Mouse (Mus musculus) myocyte (in vitro differentiated cells): ENCODE measurements at regions not wholly inside any gene's neighbourhood (a gene's known extent, or its start where the extent isn't known, plus 50 kb on each side); places are given as distances from the start of the nearest gene placed in this dataset.

Source experiments
- H3K27me3 ChIP-seq: one replicate; pipeline ENCODE4 v1.6.1; 2011; ENCODE audit not compliant: control insufficient read depth, insufficient read depth, insufficient read length
- H3K36me3 ChIP-seq: one replicate; pipeline ENCODE4 v1.6.1; 2011; ENCODE audit not compliant: control insufficient read depth, insufficient read depth
- H3K4me2 ChIP-seq: one replicate; pipeline ENCODE4 v1.6.1; 2011; ENCODE audit warnings: low read depth, control low read depth
- H3K4me3 ChIP-seq: one replicate; pipeline ENCODE4 v1.5.1; 2011; ENCODE audit warnings: mild to moderate bottlenecking, control low read depth, moderate library complexity
- H3K79me2 ChIP-seq: one replicate; pipeline ENCODE4 v1.6.1; 2011; ENCODE audit not compliant: control insufficient read depth, insufficient read depth
- H3ac ChIP-seq: one replicate; pipeline ENCODE4 v1.6.1; 2011; ENCODE audit not compliant: control insufficient read depth, insufficient read length
- CEBPB ChIP-seq: IDR thresholded peaks from 2 replicates; pipeline ENCODE4 v1.6.1; 2011; ENCODE audit warnings: mild to moderate bottlenecking, moderate library complexity; ENCODE audit not compliant: poor library complexity, insufficient read depth, severe bottlenecking
- E2F4 ChIP-seq: IDR thresholded peaks from one replicate; pipeline ENCODE4 v1.6.1; 2011; ENCODE audit warnings: mild to moderate bottlenecking, control low read depth, moderate library complexity; ENCODE audit not compliant: insufficient read depth
- MAX ChIP-seq: IDR thresholded peaks from one replicate; pipeline ENCODE4 v1.6.1; 2011; ENCODE audit warnings: low read depth, mild to moderate bottlenecking, control low read depth
- MYOD1 ChIP-seq, 3 experiments: IDR thresholded peaks; one replicate each; pipeline ENCODE4 v1.6.1; 2011; ENCODE audit warnings: control low read depth in 2 of 3, low read depth in 2 of 3, mild to moderate bottlenecking in 2 of 3, moderate library complexity in 1 of 3; ENCODE audit not compliant: insufficient read length in 2 of 3, control insufficient read depth in 1 of 3
- MYOG ChIP-seq, 3 experiments: IDR thresholded peaks; one replicate each; pipeline ENCODE4 v1.6.1; 2011; ENCODE audit warnings: control low read depth in 2 of 3, low read depth in 2 of 3, mild to moderate bottlenecking in 2 of 3; ENCODE audit not compliant: insufficient read length in 2 of 3, control insufficient read depth in 1 of 3, insufficient read depth in 1 of 3
- POLR2A ChIP-seq: IDR thresholded peaks from one replicate; pipeline ENCODE4 v1.6.1; 2011; ENCODE audit warnings: low read depth, mild to moderate bottlenecking, control low read depth, moderate library complexity; ENCODE audit not compliant: insufficient read length
- POLR2AphosphoS2 ChIP-seq: IDR thresholded peaks from one replicate; pipeline ENCODE4 v1.6.1; 2011; ENCODE audit warnings: low read depth, control low read depth; ENCODE audit not compliant: insufficient read length
- REST ChIP-seq: IDR thresholded peaks from one replicate; pipeline ENCODE4 v1.6.1; 2011; ENCODE audit warnings: mild to moderate bottlenecking, control low read depth, moderate library complexity; ENCODE audit not compliant: insufficient read depth, insufficient read length
- SRF ChIP-seq: IDR thresholded peaks from one replicate; pipeline ENCODE4 v1.6.1; 2011; ENCODE audit warnings: low read depth; ENCODE audit not compliant: control insufficient read depth, insufficient read length
- TCF12 ChIP-seq: IDR thresholded peaks from one replicate; pipeline ENCODE4 v1.6.1; 2011; ENCODE audit warnings: mild to moderate bottlenecking, control low read depth; ENCODE audit not compliant: poor library complexity, insufficient read depth, severe bottlenecking
- TCF3 ChIP-seq: IDR thresholded peaks from one replicate; pipeline ENCODE4 v1.6.1; 2011; ENCODE audit warnings: low read depth, control low read depth; ENCODE audit not compliant: insufficient read length
- USF1 ChIP-seq: IDR thresholded peaks from one replicate; pipeline ENCODE4 v1.6.1; 2011; ENCODE audit warnings: low read depth, mild to moderate bottlenecking, control low read depth, moderate library complexity

- no peak for TF ChIP-seq E2F4
- no peak for TF ChIP-seq TCF3
- TF ChIP-seq MAX: no peak
- no peak for TF ChIP-seq MYOD1 (IDR thresholded peaks at IDR 0.05; ENCODE audit: control insufficient read depth in 1 of 3, insufficient read length in 2 of 3, low read depth in 2 of 3)
- no peak for TF ChIP-seq REST
- no peak for TF ChIP-seq MYOG (IDR thresholded peaks at IDR 0.05; ENCODE audit: control insufficient read depth in 1 of 3, insufficient read depth in 1 of 3, insufficient read length in 2 of 3, low read depth in 2 of 3)
- TF ChIP-seq SRF: no peak
- TF ChIP-seq CEBPB: no peak
- TF ChIP-seq USF1: no peak
- no peak for TF ChIP-seq POLR2A
- no peak for TF ChIP-seq TCF12
- TF ChIP-seq POLR2AphosphoS2: no peak
- H3K4me3 ChIP-seq: no peak overlapping the region
Observed at GRCm38 (mm10) chr1:67477966-67478365, 355.1 kb downstream of the Cps1 start.

GRCm38 (mm10) chr1:67481974-67482373 is 359.1 kb downstream of the Cps1 start:
- H3K4me3 ChIP-seq: no peak overlapping the region
- H3ac ChIP-seq: no peak overlapping the region
- no peak for TF ChIP-seq POLR2AphosphoS2
- no peak for TF ChIP-seq MYOD1 (IDR thresholded peaks at IDR 0.05; ENCODE audit: control insufficient read depth in 1 of 3, insufficient read length in 2 of 3, low read depth in 2 of 3)
- no peak for TF ChIP-seq MYOG (IDR thresholded peaks at IDR 0.05; ENCODE audit: control insufficient read depth in 1 of 3, insufficient read depth in 1 of 3, insufficient read length in 2 of 3, low read depth in 2 of 3)
- TF ChIP-seq SRF: no peak
- TF ChIP-seq USF1: no peak
- TF ChIP-seq REST: no peak
- H3K4me2 ChIP-seq: no peak overlapping the region
- H3K79me2 ChIP-seq: no peaks in the 10 kb centered on the region
- H3K36me3 ChIP-seq: no peaks in the 10 kb centered on the region
- no peaks in the 10 kb centered on the region for H3K27me3 ChIP-seq

More at GRCm38 (mm10) chr1:67477966-67478365, 355.1 kb downstream of the Cps1 start:
- H3K36me3 ChIP-seq: no peaks in the 10 kb centered on the region
- no peaks in the 10 kb centered on the region for H3K27me3 ChIP-seq
- no peak overlapping the region for H3K4me2 ChIP-seq
- H3ac ChIP-seq: no peak overlapping the region
- no peaks in the 10 kb centered on the region for H3K79me2 ChIP-seq

GRCm38 (mm10) chr1:67504140-67504539 is 381.3 kb downstream of the Cps1 start:
- H3K79me2 ChIP-seq: no peaks in the 10 kb centered on the region
- H3K4me2 ChIP-seq: no peak overlapping the region
- TF ChIP-seq MAX: no peak
- no peak for TF ChIP-seq POLR2AphosphoS2
- no peak for TF ChIP-seq TCF3
- TF ChIP-seq SRF: no peak

GRCm38 (mm10) chr1:67505746-67506145 is 382.9 kb downstream of the Cps1 start:
- TF ChIP-seq USF1: no peak
- no peak for TF ChIP-seq POLR2A
- no peak for TF ChIP-seq MYOG (IDR thresholded peaks at IDR 0.05; ENCODE audit: control insufficient read depth in 1 of 3, insufficient read depth in 1 of 3, insufficient read length in 2 of 3, low read depth in 2 of 3)
- no peak for TF ChIP-seq SRF
- TF ChIP-seq CEBPB: no peak
- no peak for TF ChIP-seq TCF12
- TF ChIP-seq MYOD1 (IDR thresholded peaks at IDR 0.05; ENCODE audit: control insufficient read depth in 1 of 3, insufficient read length in 2 of 3, low read depth in 2 of 3): no peak
- TF ChIP-seq TCF3: no peak
- TF ChIP-seq E2F4: no peak
- TF ChIP-seq POLR2AphosphoS2: no peak
- no peak for TF ChIP-seq REST
- no peak for TF ChIP-seq MAX
- H3K27me3 ChIP-seq: no peaks in the 10 kb centered on the region
- H3ac ChIP-seq: no peak overlapping the region
- H3K4me3 ChIP-seq: no peak overlapping the region
- no peaks in the 10 kb centered on the region for H3K79me2 ChIP-seq
- no peaks in the 10 kb centered on the region for H3K36me3 ChIP-seq
- no peak overlapping the region for H3K4me2 ChIP-seq

More at GRCm38 (mm10) chr1:67504140-67504539, 381.3 kb downstream of the Cps1 start:
- Histone ChIP-seq H3ac (no peak overlapping the region), H3K4me3 (no peak overlapping the region), H3K27me3 (no peaks in the 10 kb centered on the region), H3K36me3 (no peaks in the 10 kb centered on the region)

GRCm38 (mm10) chr1:67518295-67518694 is 395.5 kb downstream of the Cps1 start:
- TF ChIP-seq CEBPB (no peak), SRF (no peak), TCF3 (no peak), E2F4 (no peak), MYOG (IDR thresholded peaks at IDR 0.05; ENCODE audit: control insufficient read depth in 1 of 3, insufficient read depth in 1 of 3, insufficient read length in 2 of 3, low read depth in 2 of 3) (no peak), USF1 (no peak), MYOD1 (IDR thresholded peaks at IDR 0.05; ENCODE audit: control insufficient read depth in 1 of 3, insufficient read length in 2 of 3, low read depth in 2 of 3) (no peak), MAX (no peak)
- Histone ChIP-seq H3K4me3 (no peak overlapping the region), H3K27me3 (no peaks in the 10 kb centered on the region), H3K36me3 (no peaks in the 10 kb centered on the region), H3K79me2 (no peaks in the 10 kb centered on the region), H3ac (no peak overlapping the region), H3K4me2 (no peak overlapping the region)
